Mouse (Mus musculus) neural tube, embryonic 13.5 days (tissue): Measurements from ENCODE around the gene Serpinc1. TPM values are rescaled to one million over a fixed set of nuclear protein-coding genes. Genes with fewer than 3 reads are reported as not detected.

Source experiments
- ATAC-seq: fragments of 200-750 bp; cut with Nextera tagmentation; 2 replicates; pipeline ENCODE4 v1.8.0; 2017; ENCODE audit warnings: low read depth, mild to moderate bottlenecking, moderate TSS enrichment, moderate library complexity
- H3K27ac ChIP-seq: fragments of 300-500 bp; sonication (generic); replicated peaks from 2 replicates; pipeline ENCODE4 v1.5.1; 2015; ENCODE audit warnings: moderate library complexity, mild to moderate bottlenecking, inconsistent platforms
- H3K27me3 ChIP-seq: fragments of 300-500 bp; sonication (generic); 2 replicates; pipeline ENCODE4 v1.6.1; 2015; ENCODE audit warnings: mild to moderate bottlenecking, inconsistent platforms
- H3K36me3 ChIP-seq: fragments of 300-500 bp; sonication (generic); 2 replicates; pipeline ENCODE4 v1.6.1; 2015; ENCODE audit warnings: mild to moderate bottlenecking, inconsistent platforms
- H3K4me1 ChIP-seq: fragments of 300-500 bp; sonication (generic); replicated peaks from 2 replicates; pipeline ENCODE4 v1.6.1; 2015; ENCODE audit warnings: inconsistent platforms
- H3K4me2 ChIP-seq: fragments of 300-500 bp; sonication (generic); 2 replicates; pipeline ENCODE4 v1.6.1; 2015; ENCODE audit warnings: inconsistent platforms, mild to moderate bottlenecking, moderate library complexity
- H3K4me3 ChIP-seq: fragments of 300-500 bp; sonication (generic); 2 replicates; pipeline ENCODE4 v1.5.1; 2015; ENCODE audit warnings: mild to moderate bottlenecking, inconsistent platforms
- H3K9ac ChIP-seq: fragments of 300-500 bp; sonication (generic); 2 replicates; pipeline ENCODE4 v1.6.1; 2015; ENCODE audit warnings: moderate library complexity, mild to moderate bottlenecking, inconsistent platforms
- H3K9me3 ChIP-seq: fragments of 300-500 bp; sonication (generic); 2 replicates; pipeline ENCODE4 v1.6.1; 2016; ENCODE audit warnings: inconsistent platforms
- WGBS: fragments of 180-500 bp; shearing (Covaris S2); methylation state at CpG from one replicate; pipeline ENCODE4 v1.1.7; 2015; 5-methylcytosine and 5-hydroxymethylcytosine counted together
- polyA plus RNA-seq: library from polyadenylated mRNA; unstranded; fragments of >200 nt; fragmentation: Nextera tagmentation; extraction: Ambion mirVana; gene quantifications from 2 replicates; pipeline ENCODE4 v1.2.1, GENCODE M21; 2015

The Serpinc1 gene
- polyA plus RNA-seq, 1 experiment from 2014 or later, result 2.6 TPM

GRCm38 (mm10) chr1:161038004-161038403, 59.6 kb downstream of the Serpinc1 start:
- no peak for ATAC-seq
- H3K9me3 ChIP-seq, result no peaks in the 10 kb centered on the region
- H3K9ac ChIP-seq, result peak overlapping the region; percentile 65
- H3K36me3 ChIP-seq, result peaks cover 48% of the 10 kb centered on the region
- WGBS, result 35% methylated on average over 3 of the region's 3 CpGs
- H3K4me3 ChIP-seq, result peak overlapping the region; percentile 82
- H3K4me2 ChIP-seq, result peak overlapping the region; percentile 80
- peaks cover 39% of the 10 kb centered on the region for H3K4me1 ChIP-seq
- no peaks in the 10 kb centered on the region for H3K27me3 ChIP-seq
- H3K27ac ChIP-seq, result 0 out of 2 replicates have a peak overlapping the region, but pooled peaks have one; percentile 46

GRCm38 (mm10) chr1:161038968-161039721, 60.8 kb downstream of the Serpinc1 start:
- no peak overlapping the region for H3K9ac ChIP-seq

DNA sequence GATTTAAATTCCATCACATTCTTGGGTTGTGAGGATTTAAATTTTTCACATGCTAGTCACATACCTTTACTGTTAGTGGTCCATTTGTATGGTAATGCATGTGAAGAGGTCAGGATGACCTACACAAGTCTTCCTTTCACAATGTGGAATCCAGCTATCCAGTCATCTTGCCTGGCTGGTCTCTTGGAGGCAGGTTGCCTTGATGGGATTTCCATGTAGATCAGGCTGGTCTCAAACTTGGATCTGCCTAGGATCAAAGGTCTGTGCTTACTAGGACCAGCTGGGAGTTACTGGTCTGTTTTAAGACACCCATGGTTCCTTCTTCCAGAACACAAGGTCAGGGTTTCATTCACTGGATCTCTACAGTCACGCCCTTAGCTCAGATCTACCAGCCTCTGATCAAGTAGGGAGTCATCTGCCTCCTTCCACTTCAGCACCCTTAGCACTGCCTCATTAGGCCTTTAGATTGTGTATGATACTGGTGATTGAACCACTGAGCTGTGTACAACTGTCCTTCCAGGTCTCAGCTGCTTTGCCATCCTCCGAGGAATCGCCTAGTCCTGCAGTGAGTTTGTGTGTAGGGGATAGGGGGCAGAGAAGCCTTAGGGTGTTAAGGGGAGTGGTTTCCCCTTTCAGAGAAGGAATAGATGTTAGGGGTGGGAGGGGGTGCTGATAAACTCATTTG, 61.5 kb downstream of the Serpinc1 start:
- Histone ChIP-seq H3K27ac (peak overlapping the region; percentile 54), H3K36me3 (peaks cover 65% of the 10 kb centered on the region), H3K4me3 (no peak overlapping the region), H3K4me1 (peaks cover 32% of the 10 kb centered on the region), H3K27me3 (no peaks in the 10 kb centered on the region), H3K4me2 (no peak overlapping the region), H3K9ac (no peak overlapping the region), H3K9me3 (no peaks in the 10 kb centered on the region)
- ATAC-seq, result no peak
- 13% methylated on average over 3 of the region's 3 CpGs for WGBS

More at GRCm38 (mm10) chr1:161038968-161039721, 60.8 kb downstream of the Serpinc1 start:
- Histone ChIP-seq H3K36me3 (peaks cover 58% of the 10 kb centered on the region), H3K4me2 (no peak overlapping the region), H3K4me1 (peaks cover 32% of the 10 kb centered on the region), H3K27me3 (no peaks in the 10 kb centered on the region), H3K4me3 (no peak overlapping the region), H3K9me3 (no peaks in the 10 kb centered on the region), H3K27ac (0 out of 2 replicates have a peak overlapping the region, but pooled peaks have one; percentile 28)
- WGBS, result 4% methylated on average over 3 of the region's 3 CpGs
- ATAC-seq, result no peak

DNA sequence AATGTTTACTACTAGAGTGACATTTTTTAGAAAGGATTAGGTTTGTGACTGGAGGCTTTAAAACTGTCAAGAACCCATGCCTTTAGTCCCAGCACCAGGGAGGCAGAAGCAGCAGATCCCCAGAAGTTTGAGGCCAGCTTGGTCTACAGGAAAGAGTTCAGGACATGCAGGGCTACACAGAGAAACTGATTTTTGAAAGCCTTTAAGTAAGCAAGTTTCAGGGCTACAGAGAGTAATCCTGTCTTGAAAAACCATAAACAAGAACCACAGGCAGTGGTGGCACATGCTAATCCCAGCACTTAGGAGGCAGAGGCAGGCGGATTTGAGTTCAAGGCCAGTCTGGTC, 62.0 kb downstream of the Serpinc1 start:
- H3K9me3 ChIP-seq, result no peaks in the 10 kb centered on the region
- H3K4me3 ChIP-seq, result no peak overlapping the region
- 65% methylated on average over 1 of the region's 1 CpGs for WGBS
- peaks cover 32% of the 10 kb centered on the region for H3K4me1 ChIP-seq
- H3K9ac ChIP-seq, result no peak overlapping the region
- no peak for ATAC-seq
- no peaks in the 10 kb centered on the region for H3K27me3 ChIP-seq
- peak overlapping the region; percentile 54 for H3K27ac ChIP-seq
- H3K36me3 ChIP-seq, result peaks cover 70% of the 10 kb centered on the region
- no peak overlapping the region for H3K4me2 ChIP-seq

- no peak overlapping the region for H3K9ac ChIP-seq
Measured at GRCm38 (mm10) chr1:161040855-161041254, 62.5 kb downstream of the Serpinc1 start.

GRCm38 (mm10) chr1:161041261-161042020, 63.1 kb downstream of the Serpinc1 start:
- Histone ChIP-seq H3K4me1 (peaks cover 27% of the 10 kb centered on the region), H3K4me2 (no peak overlapping the region), H3K9me3 (no peaks in the 10 kb centered on the region), H3K9ac (no peak overlapping the region), H3K36me3 (peaks cover 78% of the 10 kb centered on the region), H3K4me3 (no peak overlapping the region), H3K27me3 (no peaks in the 10 kb centered on the region), H3K27ac (no peak overlapping the region)
- no peak for ATAC-seq
- 90% methylated on average over 7 of the region's 7 CpGs for WGBS

More at GRCm38 (mm10) chr1:161040855-161041254, 62.5 kb downstream of the Serpinc1 start:
- no peaks in the 10 kb centered on the region for H3K9me3 ChIP-seq
- H3K27ac ChIP-seq, result 0 out of 2 replicates have a peak overlapping the region, but pooled peaks have one; percentile 54
- no peaks in the 10 kb centered on the region for H3K27me3 ChIP-seq
- H3K36me3 ChIP-seq, result peaks cover 75% of the 10 kb centered on the region
- no peak overlapping the region for H3K4me3 ChIP-seq
- ATAC-seq, result no peak
- no peak overlapping the region for H3K4me2 ChIP-seq
- H3K4me1 ChIP-seq, result peaks cover 32% of the 10 kb centered on the region

- WGBS, result 79% methylated on average over 3 of the region's 3 CpGs
- no peaks in the 10 kb centered on the region for H3K27me3 ChIP-seq
- ATAC-seq, result no peak
Measured at GRCm38 (mm10) chr1:161046972-161047371, 68.6 kb downstream of the Serpinc1 start.

More at GRCm38 (mm10) chr1:161046972-161047371, 68.6 kb downstream of the Serpinc1 start:
- H3K27ac ChIP-seq, result no peak overlapping the region
- no peak overlapping the region for H3K4me3 ChIP-seq
- no peak overlapping the region for H3K9ac ChIP-seq
- H3K9me3 ChIP-seq, result no peaks in the 10 kb centered on the region
- H3K4me1 ChIP-seq, result no peaks in the 10 kb centered on the region
- H3K4me2 ChIP-seq, result no peak overlapping the region
- H3K36me3 ChIP-seq, result peaks cover 79% of the 10 kb centered on the region

Other genes with a start within 250 kb of the Serpinc1 start
- 20.5 and 23.7 TPM in 2 replicates for gene Rabgap1l, start 185.4 kb upstream of the Serpinc1 start, polyA plus RNA-seq
- 6.1 and 6.6 TPM in 2 replicates for gene Rc3h1, start 72.2 kb upstream of the Serpinc1 start, polyA plus RNA-seq
- gene Zbtb37, start 56.3 kb downstream of the Serpinc1 start, polyA plus RNA-seq, result 11.9 and 12.3 TPM in 2 replicates
- gene Dars2, start 92.1 kb downstream of the Serpinc1 start, polyA plus RNA-seq, result 25.2 and 28.7 TPM in 2 replicates
- 10.2 and 10.9 TPM in 2 replicates for gene Cenpl, start 92.1 kb downstream of the Serpinc1 start, polyA plus RNA-seq
- gene Klhl20, start 152.9 kb downstream of the Serpinc1 start, polyA plus RNA-seq, result 19.8 and 21.5 TPM in 2 replicates
- gene Ankrd45, start 164.1 kb downstream of the Serpinc1 start, polyA plus RNA-seq, result 11.0 and 12.5 TPM in 2 replicates
- gene Tex50, start 180.7 kb downstream of the Serpinc1 start, polyA plus RNA-seq, result 0.33 and 0.89 TPM in 2 replicates